Mouse (Mus musculus): ENCODE data around the gene Tnfrsf1b.

DNA sequence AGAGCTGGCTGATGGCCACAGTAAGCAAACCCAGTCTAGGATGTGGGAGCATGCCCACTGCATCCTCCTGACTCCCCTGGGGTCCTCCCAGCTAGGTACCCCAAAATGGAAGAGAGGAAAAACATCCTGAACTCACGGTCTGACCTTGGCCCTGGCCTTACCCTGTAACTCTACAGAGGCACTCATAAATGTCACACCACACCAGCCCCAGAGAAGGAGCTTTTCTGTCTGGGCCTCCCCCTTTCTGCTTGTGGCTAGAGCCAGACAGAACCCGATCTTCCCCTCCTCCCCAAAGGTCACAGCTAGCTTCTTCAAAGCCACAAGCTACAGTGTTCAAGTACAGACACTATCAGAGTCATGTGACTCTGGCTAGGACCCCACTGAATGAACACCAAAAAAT is 25.3 kb downstream of the Tnfrsf1b start:
- TF ChIP-seq POLR2A (IDR thresholded peaks at IDR 0.05; ENCODE audit: borderline replicate concordance, control insufficient read depth, low read depth, low read length) (no peak), CTCF (IDR thresholded peaks at IDR 0.05; ENCODE audit: control insufficient read depth, insufficient read depth, low read length) (no peak)
